ENCODE assay signal across 9 mouse cellular contexts in the genomic region with DNA sequence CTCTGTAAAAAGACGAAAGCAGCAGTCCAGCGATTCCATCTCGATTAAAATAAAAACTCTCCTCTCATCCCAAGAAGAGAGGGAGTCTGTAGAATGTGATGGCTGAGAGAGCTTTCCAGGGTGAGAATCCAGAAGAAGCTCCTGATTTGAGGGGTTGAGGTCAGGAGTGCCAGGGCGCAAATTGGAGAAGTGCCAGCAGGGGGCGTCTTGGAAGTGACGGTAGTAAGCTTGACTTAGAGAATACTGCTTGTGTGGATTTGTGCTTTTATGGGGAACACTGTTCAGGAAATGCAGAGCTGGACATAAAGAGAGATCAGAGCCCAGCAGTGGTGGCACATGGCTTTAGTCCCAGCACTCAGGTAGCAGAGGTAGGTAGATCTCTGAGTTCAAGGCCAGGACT. TPM values are rescaled to one million over a fixed set of nuclear protein-coding genes. Genes with fewer than 3 reads are reported as not detected.
DNase-seq lines count a peak whose midpoint lies in the region; ATAC-seq and TF ChIP-seq lines count a peak whose summit lies in the region.
"Had no signal": no experiment of that assay in that cellular context is flagged by ENCODE, and none has a peak within 500 bp of the region (broad histone marks: within the 10 kb centered on the region; RNA-seq: fewer than 3 reads in every experiment).

No protein-coding gene starts in this region.

- intact Hi-C loops in left cerebral cortex, adult 2 months (cut with DNase I), result no loop called here

- ATAC-seq in kidney, embryonic 16.5 days (ENCODE audit: low FRiP score, low TSS enrichment), result 0 out of 2 replicates have a peak, but pooled peaks have one; percentile 19
- 0 out of 2 replicates have a peak, but pooled peaks have one; percentile 51 for ATAC-seq in megakaryocyte, adult 5-6 weeks (ENCODE audit: poor library complexity, severe bottlenecking)

- H3K9ac ChIP-seq in kidney, embryonic 16.5 days (replicated peaks; ENCODE audit: low read length), result no peak overlapping the region

- no peaks in the 10 kb centered on the region for H3K9me3 ChIP-seq in kidney, embryonic 16.5 days (ENCODE audit: low read length)

- no peak overlapping the region for H3K4me2 ChIP-seq in kidney, embryonic 16.5 days (replicated peaks; ENCODE audit: low read depth, low read length)

- no peaks in the 10 kb centered on the region for H3K27me3 ChIP-seq in kidney, embryonic 16.5 days (ENCODE audit: insufficient read depth, low read length)

- TF ChIP-seq CTCF in left cerebral cortex, adult 2 months (IDR thresholded peaks at IDR 0.05), result peak; percentile 27; the same call in 1 of the 2 replicates

- WGBS in kidney, embryonic 16.5 days, result 8% methylated on average over 6 of the region's 6 CpGs

- peak; percentile 62 to 82 for DNase-seq in cerebellum, postnatal 14 days
- no peak for DNase-seq in cerebellum, adult 18-20 months
- DNase-seq in left cerebral cortex, adult 2 months (ENCODE audit: extremely low spot score in 1 of 2, low spot score in 2 of 2), result no peak
- DNase-seq in left cerebral cortex, adult 9 months (ENCODE audit: low spot score in 2 of 2), result no peak
- peak; percentile 45 for DNase-seq in adrenal gland, postnatal 25 days
- no peak for DNase-seq in frontal cortex, postnatal 36 days (ENCODE audit: low spot score in 2 of 2)

- H3K36me3 ChIP-seq in kidney, embryonic 16.5 days (ENCODE audit: insufficient read depth, low read length), result no peaks in the 10 kb centered on the region

- 0 out of 2 replicates have a peak, but pooled peaks cover 7% of the 10 kb centered on the region for H3K4me1 ChIP-seq in kidney, embryonic 16.5 days (ENCODE audit: insufficient read depth, low read length)

- H3K4me3 ChIP-seq in left cerebral cortex, adult 2 months, result no peak overlapping the region
- H3K4me3 ChIP-seq in kidney, embryonic 16.5 days (ENCODE audit: low read length), result no peak overlapping the region

- H3K27ac ChIP-seq in left cerebral cortex, adult 2 months, result no peak overlapping the region
- H3K27ac ChIP-seq in kidney, embryonic 16.5 days (ENCODE audit: low read length), result no peak overlapping the region

RNA-seq across cellular contexts. Expression of a gene that starts 28.1 kb away (rescaled TPM):
- total RNA-seq in left cerebral cortex, adult 2 months (2021), result under 1 TPM in 1 of 2 experiments, not detected in 1; 0.27 TPM
- total RNA-seq in adrenal gland, postnatal 25 days (2021), result 3.8 and 6.1 TPM in 2 replicates
- polyA plus RNA-seq in kidney, embryonic 16.5 days (2015; fragmentation: Nextera tagmentation; extraction: Ambion mirVana), result 0.17 and 0.41 TPM in 2 replicates
- total RNA-seq in megakaryocyte, adult 5-6 weeks (2015), result 0.07 TPM in 1 of 2 replicates, not detected in the other
- total RNA-seq in megakaryocyte, adult 5-6 weeks (2017), result not detected in 2 replicates

RNA-seq across cellular contexts. Expression of a gene that starts 28.1 kb away (rescaled TPM):
- total RNA-seq in left cerebral cortex, adult 2 months (2021), result not detected
- not detected in 2 replicates for total RNA-seq in adrenal gland, postnatal 25 days (2021)
- polyA plus RNA-seq in kidney, embryonic 16.5 days (2015; fragmentation: Nextera tagmentation; extraction: Ambion mirVana), result not detected in 2 replicates
- total RNA-seq in megakaryocyte, adult 5-6 weeks (2015), result not detected in 2 replicates
- total RNA-seq in megakaryocyte, adult 5-6 weeks (2017), result not detected in 2 replicates
- polyA plus RNA-seq: large intestine, adult 2 months had no signal

RNA-seq across cellular contexts. Expression of a gene that starts 29.9 kb away (rescaled TPM):
- total RNA-seq in left cerebral cortex, adult 2 months (2021), result 10 to 100 TPM; 36.1 to 42.5 TPM
- 22.7 and 27.4 TPM in 2 replicates for total RNA-seq in adrenal gland, postnatal 25 days (2021)
- polyA plus RNA-seq in kidney, embryonic 16.5 days (2015; fragmentation: Nextera tagmentation; extraction: Ambion mirVana), result 22.2 and 24.8 TPM in 2 replicates
- 2.5 and 2.9 TPM in 2 replicates for total RNA-seq in megakaryocyte, adult 5-6 weeks (2015)
- 6.5 and 13.4 TPM in 2 replicates for total RNA-seq in megakaryocyte, adult 5-6 weeks (2017)

RNA-seq across cellular contexts. Expression of a gene that starts 55.3 kb away (rescaled TPM):
- total RNA-seq in left cerebral cortex, adult 2 months (2021), result 10 to 100 TPM; 43.0 to 48.7 TPM
- 17.7 and 20.6 TPM in 2 replicates for total RNA-seq in adrenal gland, postnatal 25 days (2021)
- polyA plus RNA-seq in kidney, embryonic 16.5 days (2015; fragmentation: Nextera tagmentation; extraction: Ambion mirVana), result 49.6 and 51.1 TPM in 2 replicates
- 0.52 and 1.2 TPM in 2 replicates for total RNA-seq in megakaryocyte, adult 5-6 weeks (2015)
- 0.20 and 0.92 TPM in 2 replicates for total RNA-seq in megakaryocyte, adult 5-6 weeks (2017)

Comparison
In these comparisons a context has a peak if more than half of its experiments do, and no peak if none do; other contexts are left out.
1. DNase-seq: peak in cerebellum, postnatal 14 days (2 of 2) and adrenal gland, postnatal 25 days (single experiment); none in cerebellum, adult 18-20 months (0 of 2), left cerebral cortex, adult 2 months (0 of 2), left cerebral cortex, adult 9 months (0 of 2) and frontal cortex, postnatal 36 days (0 of 2).